9 mouse cellular contexts compared by ENCODE assay signal in genomic region chr3:93568428-93569040, GRCm38 (mm10). TPM values are rescaled to one million over a fixed set of nuclear protein-coding genes. Genes with fewer than 3 reads are reported as not detected.
DNase-seq lines count a peak whose midpoint lies in the region; ATAC-seq and TF ChIP-seq lines count a peak whose summit lies in the region.
"Had no signal": no experiment of that assay in that cellular context is flagged by ENCODE, and none has a peak within 500 bp of the region (broad histone marks: within the 10 kb centered on the region; RNA-seq: fewer than 3 reads in every experiment).

No protein-coding gene starts in this region.

- H3K9me3 ChIP-seq in hindbrain, embryonic 14.5 days (ENCODE audit: control insufficient read depth, low read length) = no peaks in the 10 kb centered on the region

- no peak for TF ChIP-seq CTCF in gastrocnemius, adult 2 months (IDR thresholded peaks at IDR 0.05)

- no peaks in the 10 kb centered on the region for H3K36me3 ChIP-seq in hindbrain, embryonic 14.5 days (replicated peaks; ENCODE audit: control insufficient read depth, insufficient read depth)

- intact Hi-C loops in gastrocnemius, adult 2 months (cut with DNase I) = no loop called here
- intact Hi-C loops in left cerebral cortex, postnatal 14 days (cut with DNase I) = no loop called here

- H3K4me2 ChIP-seq in hindbrain, embryonic 14.5 days (replicated peaks) = no peak overlapping the region

- peak overlapping the region; percentile 86 for H3K27ac ChIP-seq in gastrocnemius, adult 2 months
- H3K27ac ChIP-seq in hindbrain, embryonic 14.5 days = no peak overlapping the region
- H3K27ac ChIP-seq: macrophage had no signal

- peak; percentile 63 for DNase-seq in right cerebral cortex, adult 18-20 months
- no peak for DNase-seq in right cerebral cortex, postnatal 14 days
- DNase-seq in gastrocnemius, adult 2 months = peak; percentile 62
- DNase-seq in kidney, adult 11 months = peak; percentile 87
- DNase-seq in left cerebral cortex, postnatal 14 days (ENCODE audit: low spot score in 2 of 2) = peak; percentile 34 to 70
- peak; percentile 76 for DNase-seq in telencephalon, adult 2 months (ENCODE audit: low read depth, low spot score)
- DNase-seq in hindbrain, embryonic 14.5 days (ENCODE audit: low spot score) = no peak
- no peak for DNase-seq in thymus, adult 18-20 months

- no peak for ATAC-seq in hindbrain, embryonic 14.5 days (ENCODE audit: low FRiP score)

- no peak overlapping the region for H3K9ac ChIP-seq in hindbrain, embryonic 14.5 days

- H3K4me3 ChIP-seq in gastrocnemius, adult 2 months = peak overlapping the region; percentile 56
- H3K4me3 ChIP-seq in hindbrain, embryonic 14.5 days (replicated peaks; ENCODE audit: low read length) = no peak overlapping the region

- 74% methylated on average over 7 of the region's 7 CpGs for WGBS in hindbrain, embryonic 14.5 days

- no peaks in the 10 kb centered on the region for H3K4me1 ChIP-seq in hindbrain, embryonic 14.5 days (replicated peaks; ENCODE audit: control insufficient read depth, insufficient read depth, low read length)

- no peaks in the 10 kb centered on the region for H3K27me3 ChIP-seq in hindbrain, embryonic 14.5 days (ENCODE audit: control insufficient read depth, insufficient read depth, low read length)

RNA-seq across cellular contexts. Expression of gene S100a10, which starts 13.7 kb away (rescaled TPM):
- total RNA-seq in gastrocnemius, adult 2 months (2021) = 10 to 100 TPM; 29.0 to 61.7 TPM
- total RNA-seq in left cerebral cortex, postnatal 14 days (2021) = 10 to 100 TPM; 35.8 to 37.2 TPM
- polyA plus RNA-seq in hindbrain, embryonic 14.5 days (2014; fragmentation: Nextera tagmentation; extraction: Ambion mirVana) = 172 and 201 TPM in 2 replicates

RNA-seq across cellular contexts. Expression of gene S100a11, which starts 48.2 kb away (rescaled TPM):
- total RNA-seq in gastrocnemius, adult 2 months (2021) = 10 to 100 TPM; 27.0 to 48.3 TPM
- 10 to 100 TPM; 16.7 to 17.7 TPM for total RNA-seq in left cerebral cortex, postnatal 14 days (2021)
- polyA plus RNA-seq in hindbrain, embryonic 14.5 days (2014; fragmentation: Nextera tagmentation; extraction: Ambion mirVana) = 185 and 218 TPM in 2 replicates

Comparison
In these comparisons a context has a peak if more than half of its experiments do, and no peak if none do; other contexts are left out.
1. DNase-seq: peak in right cerebral cortex, adult 18-20 months (single experiment), gastrocnemius, adult 2 months (single experiment), kidney, adult 11 months (single experiment), left cerebral cortex, postnatal 14 days (2 of 2) and telencephalon, adult 2 months (single experiment); none in right cerebral cortex, postnatal 14 days (single experiment), hindbrain, embryonic 14.5 days (single experiment) and thymus, adult 18-20 months (0 of 2).